Mouse (Mus musculus) cortical plate, adult 2 months (tissue): ENCODE measurements at regions not wholly inside any gene's neighbourhood (a gene's known extent, or its start where the extent isn't known, plus 50 kb on each side); places are given as distances from the start of the nearest gene placed in this dataset.

Experiments
- H3K27ac ChIP-seq: fragments of 200-500 bp; 2 replicates; pipeline ENCODE4 v1.5.1; 2012; ENCODE audit warnings: low read length, control low read depth, inconsistent platforms; ENCODE audit not compliant: insufficient read depth
- H3K4me1 ChIP-seq: fragments of 200-500 bp; 2 replicates; pipeline ENCODE4 v1.6.1; 2011; ENCODE audit warnings: low read length; ENCODE audit not compliant: control insufficient read depth, insufficient read depth
- H3K4me3 ChIP-seq: fragments of 200-500 bp; 2 replicates; pipeline ENCODE4 v1.5.1; 2011; ENCODE audit warnings: mild to moderate bottlenecking, low read length, control low read depth; ENCODE audit not compliant: insufficient read depth
- CTCF ChIP-seq: fragments of 200-500 bp; IDR thresholded peaks from 2 replicates; pipeline ENCODE4 v1.5.1; 2011; ENCODE audit warnings: mild to moderate bottlenecking, control low read depth, low read length; ENCODE audit not compliant: insufficient read depth; ENCODE audit errors: extremely low read depth
- POLR2A ChIP-seq: fragments of 200-500 bp; IDR thresholded peaks from 2 replicates; pipeline ENCODE4 v1.6.1; 2011; ENCODE audit warnings: mild to moderate bottlenecking, low read length, control low read depth; ENCODE audit not compliant: insufficient read depth; ENCODE audit errors: extremely low read depth

- no peaks in the 10 kb centered on the region for H3K4me1 ChIP-seq
- H3K4me3 ChIP-seq: no peak overlapping the region
- TF ChIP-seq CTCF: no peak
- no peak for TF ChIP-seq POLR2A
- H3K27ac ChIP-seq: no peak overlapping the region
These were observed 64.1 kb upstream of the Klf12 start for GRCm38 (mm10) chr14:100348336-100349164.

GRCm38 (mm10) chr14:100336926-100337325, 52.4 kb upstream of the Klf12 start:
- no peak for TF ChIP-seq POLR2A
- TF ChIP-seq CTCF: no peak
- Histone ChIP-seq H3K4me1 (no peaks in the 10 kb centered on the region), H3K4me3 (no peak overlapping the region), H3K27ac (no peak overlapping the region)
